Comparison of ENCODE assay signal across 16 mouse cellular contexts in the genomic region with DNA sequence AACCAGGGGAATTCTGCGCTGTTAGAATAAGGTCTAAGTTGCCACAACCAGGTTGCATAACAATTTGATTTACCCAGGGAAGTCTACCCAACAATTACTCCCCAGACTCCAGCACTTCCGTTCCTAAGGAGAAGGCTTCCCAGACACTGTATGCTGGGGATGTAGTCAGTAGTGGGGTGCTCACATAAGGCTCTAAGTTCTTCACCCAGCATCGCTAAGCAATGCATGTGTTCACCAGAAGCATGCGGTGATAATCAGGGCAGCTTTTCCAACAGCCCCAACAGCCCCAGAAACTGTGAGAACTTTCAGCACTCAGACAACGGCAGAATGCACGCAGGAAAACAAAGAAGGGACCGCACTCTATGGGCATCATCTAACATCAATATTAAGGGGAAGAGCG.
"Had no signal": no experiment of that assay in that cellular context is flagged by ENCODE, and none has a peak within 500 bp of the region (broad histone marks: within the 10 kb centered on the region; RNA-seq: fewer than 3 reads in every experiment).

No protein-coding gene starts in this region.

- H3K9ac ChIP-seq: kidney, embryonic 15.5 days; limb, embryonic 15.5 days; liver, embryonic 12.5 days; lung, embryonic 14.5 days; midbrain, embryonic 12.5 days; neural tube, embryonic 13.5 days had no signal

- H3K36me3 ChIP-seq: kidney, embryonic 15.5 days; limb, embryonic 15.5 days; liver, embryonic 12.5 days; midbrain, embryonic 12.5 days; neural tube, embryonic 13.5 days had no signal

- H3K9me3 ChIP-seq: kidney, embryonic 15.5 days; limb, embryonic 15.5 days; liver, embryonic 12.5 days; midbrain, embryonic 12.5 days; neural tube, embryonic 13.5 days had no signal

- H3K27me3 ChIP-seq: kidney, embryonic 15.5 days; limb, embryonic 15.5 days; liver, embryonic 12.5 days; neural tube, embryonic 13.5 days had no signal

- DNase-seq: kidney, postnatal 14 days; lung, embryonic 14.5 days; lung, postnatal 10 days; lung, postnatal 4 days; retina, postnatal 1 day; right cerebral cortex, postnatal 4 days; spleen, adult 18-20 months; thymus, adult 18-20 months; thymus, postnatal 14 days had no signal

- H3K4me1 ChIP-seq: kidney, embryonic 15.5 days; limb, embryonic 15.5 days; liver, embryonic 12.5 days had no signal

- H3K27ac ChIP-seq: kidney, embryonic 15.5 days; left cerebral cortex, adult 2 months; limb, embryonic 15.5 days; liver, embryonic 12.5 days; midbrain, embryonic 12.5 days; neural tube, embryonic 13.5 days had no signal

- H3K4me3 ChIP-seq: kidney, embryonic 15.5 days; left cerebral cortex, adult 2 months; limb, embryonic 15.5 days; liver, embryonic 12.5 days; midbrain, embryonic 12.5 days; myocyte; neural tube, embryonic 13.5 days had no signal

- ATAC-seq: liver, embryonic 12.5 days had no signal

- H3K4me2 ChIP-seq: kidney, embryonic 15.5 days; limb, embryonic 15.5 days; liver, embryonic 12.5 days; lung, embryonic 14.5 days; midbrain, embryonic 12.5 days; neural tube, embryonic 13.5 days had no signal
